ENCODE assay signal across 8 mouse cellular contexts in genomic region chr9:20384532-20385342, GRCm38 (mm10). TPM values are rescaled to one million over a fixed set of nuclear protein-coding genes. Genes with fewer than 3 reads are reported as not detected.
DNase-seq lines count a peak whose midpoint lies in the region; ATAC-seq and TF ChIP-seq lines count a peak whose summit lies in the region.

Gene Zfp560, minus strand, starts transcription at chr9:20385177.

- WGBS in heart, embryonic 12.5 days: 3% methylated on average over 40 of the region's 40 CpGs
- WGBS in kidney, postnatal 0 days: 1% methylated on average over 40 of the region's 40 CpGs
- 2% methylated on average over 40 of the region's 40 CpGs for WGBS in liver, embryonic 11.5 days
- 1% methylated on average over 40 of the region's 40 CpGs for WGBS in stomach, embryonic 14.5 days

- H3K9ac ChIP-seq in heart, embryonic 12.5 days: peak within 1 kb of the TSS; percentile 81
- H3K9ac ChIP-seq in kidney, postnatal 0 days (ENCODE audit: low read depth, low read length): peak within 1 kb of the TSS; percentile 58
- H3K9ac ChIP-seq in liver, embryonic 11.5 days (ENCODE audit: low read depth, low read length): peak within 1 kb of the TSS; percentile 67
- peak within 1 kb of the TSS; percentile 65 for H3K9ac ChIP-seq in stomach, embryonic 14.5 days (replicated peaks; ENCODE audit: low read depth, low read length)

- H3K27ac ChIP-seq in heart, embryonic 12.5 days (ENCODE audit: poor library complexity, severe bottlenecking): peak within 1 kb of the TSS; percentile 35
- peak within 1 kb of the TSS; percentile 65 for H3K27ac ChIP-seq in kidney, postnatal 0 days
- peak within 1 kb of the TSS; percentile 62; the same call in 1 of the 2 replicates for H3K27ac ChIP-seq in liver, embryonic 11.5 days (ENCODE audit: low read depth, low read length)
- H3K27ac ChIP-seq in stomach, embryonic 14.5 days (ENCODE audit: low read length): peak within 1 kb of the TSS; percentile 52; the same call in 1 of the 2 replicates

- H3K4me3 ChIP-seq in heart, embryonic 12.5 days: peak within 1 kb of the TSS; percentile 69
- H3K4me3 ChIP-seq in kidney, postnatal 0 days (replicated peaks; ENCODE audit: low read depth, low read length): peak within 1 kb of the TSS; percentile 48
- H3K4me3 ChIP-seq in liver, embryonic 11.5 days (ENCODE audit: low read depth, low read length): peak within 1 kb of the TSS; percentile 69
- H3K4me3 ChIP-seq in stomach, embryonic 14.5 days (ENCODE audit: low read depth, low read length): peak within 1 kb of the TSS; percentile 63

- H3K4me2 ChIP-seq in heart, embryonic 12.5 days: peak within 1 kb of the TSS; percentile 78
- peak within 1 kb of the TSS; percentile 68 for H3K4me2 ChIP-seq in kidney, postnatal 0 days (ENCODE audit: low read length)
- peak within 1 kb of the TSS; percentile 84 for H3K4me2 ChIP-seq in liver, embryonic 11.5 days
- H3K4me2 ChIP-seq in stomach, embryonic 14.5 days (replicated peaks; ENCODE audit: low read depth, low read length): peak within 1 kb of the TSS; percentile 72

- DNase-seq in CD4-positive helper T cell, adult 2 months (ENCODE audit: low read depth, low spot score): peak; percentile 94
- DNase-seq in brain, embryonic 18.5 days (ENCODE audit: low read depth, low spot score): peak; percentile 74
- peak; percentile 97 for DNase-seq in kidney, postnatal 0 days (ENCODE audit: low spot score)
- peak; percentile 93 for DNase-seq in liver, embryonic 11.5 days (ENCODE audit: low spot score)
- DNase-seq in naive thymus-derived CD4-positive, alpha-beta T cell, adult 2 months (ENCODE audit: low read depth): peak; percentile 97

- no peaks in the 10 kb centered on the region for H3K9me3 ChIP-seq in heart, embryonic 12.5 days (replicated peaks)
- H3K9me3 ChIP-seq in kidney, postnatal 0 days (replicated peaks; ENCODE audit: low read length): no peaks in the 10 kb centered on the region
- no peaks in the 10 kb centered on the region; the same call in 1 of the 2 replicates for H3K9me3 ChIP-seq in liver, embryonic 11.5 days (ENCODE audit: control insufficient read depth, low read length)
- H3K9me3 ChIP-seq in stomach, embryonic 14.5 days (ENCODE audit: control insufficient read depth, low read depth, low read length): no peaks in the 10 kb centered on the region

- peaks cover 8% of the 10 kb centered on the region for H3K4me1 ChIP-seq in heart, embryonic 12.5 days (replicated peaks)
- H3K4me1 ChIP-seq in kidney, postnatal 0 days (replicated peaks; ENCODE audit: insufficient read depth, low read length): 0 out of 2 replicates have a peak, but pooled peaks cover 9% of the 10 kb centered on the region
- H3K4me1 ChIP-seq in liver, embryonic 11.5 days (replicated peaks; ENCODE audit: control insufficient read depth, insufficient read depth, low read length): no peaks in the 10 kb centered on the region
- H3K4me1 ChIP-seq in stomach, embryonic 14.5 days (ENCODE audit: control insufficient read depth, insufficient read depth, low read length): no peaks in the 10 kb centered on the region

- TF ChIP-seq CTCF in kidney, postnatal 0 days (IDR thresholded peaks at IDR 0.05; ENCODE audit: low read depth): peak; percentile 69

- no peaks in the 10 kb centered on the region for H3K27me3 ChIP-seq in heart, embryonic 12.5 days (replicated peaks)
- H3K27me3 ChIP-seq in kidney, postnatal 0 days (ENCODE audit: insufficient read depth, low read length): no peaks in the 10 kb centered on the region
- no peaks in the 10 kb centered on the region for H3K27me3 ChIP-seq in liver, embryonic 11.5 days (replicated peaks; ENCODE audit: control insufficient read depth, insufficient read depth, low read length)
- no peaks in the 10 kb centered on the region for H3K27me3 ChIP-seq in stomach, embryonic 14.5 days (ENCODE audit: control insufficient read depth, insufficient read depth, low read length)

- ATAC-seq in erythroid progenitor cell, adult 5-6 weeks (replicated peaks; ENCODE audit: low FRiP score, poor library complexity, severe bottlenecking): peak; percentile 99
- ATAC-seq in heart, embryonic 12.5 days (ENCODE audit: insufficient number of reproducible peaks, low FRiP score): peak; percentile 98
- ATAC-seq in kidney, postnatal 0 days (replicated peaks; ENCODE audit: low FRiP score, low read depth): peak; percentile 100
- ATAC-seq in liver, embryonic 11.5 days (replicated peaks; ENCODE audit: low FRiP score): peak; percentile 100
- ATAC-seq in stomach, embryonic 14.5 days (ENCODE audit: insufficient number of reproducible peaks, insufficient read depth, low FRiP score, low read depth): peak; percentile 99

- no peaks in the 10 kb centered on the region for H3K36me3 ChIP-seq in heart, embryonic 12.5 days
- no peaks in the 10 kb centered on the region for H3K36me3 ChIP-seq in kidney, postnatal 0 days (ENCODE audit: insufficient read depth, low read length)
- no peaks in the 10 kb centered on the region for H3K36me3 ChIP-seq in liver, embryonic 11.5 days (ENCODE audit: control insufficient read depth, insufficient read depth, low read length)
- no peaks in the 10 kb centered on the region for H3K36me3 ChIP-seq in stomach, embryonic 14.5 days (ENCODE audit: control insufficient read depth, insufficient read depth, low read length)

RNA-seq across cellular contexts. Expression of gene Zfp560, which starts in this region (rescaled TPM):
- 4.0 and 5.0 TPM in 2 replicates for total RNA-seq in erythroid progenitor cell, adult 5-6 weeks (2015; ENCODE audit: low replicate concordance)
- total RNA-seq in erythroid progenitor cell, adult 5-6 weeks (2017; ENCODE audit: low replicate concordance): 5.6 TPM in 1 of 2 replicates, not detected in the other
- polyA plus RNA-seq in heart, embryonic 12.5 days (2016; fragmentation: Nextera tagmentation; extraction: Ambion mirVana): 30.8 and 31.7 TPM in 2 replicates
- polyA plus RNA-seq in kidney, postnatal 0 days (2015; fragmentation: Nextera tagmentation; extraction: Ambion mirVana): 46.2 and 60.2 TPM in 2 replicates
- 22.9 and 24.4 TPM in 2 replicates for polyA plus RNA-seq in liver, embryonic 11.5 days (2014; fragmentation: Nextera tagmentation; extraction: Ambion mirVana)
- polyA plus RNA-seq in stomach, embryonic 14.5 days (2014; fragmentation: Nextera tagmentation; extraction: Ambion mirVana): 43.2 and 49.0 TPM in 2 replicates

Comparison
In these comparisons a context has a peak if more than half of its experiments do, and no peak if none do; other contexts are left out.
1. Peak in every context shown above with its lines: DNase-seq, ATAC-seq, H3K4me3 ChIP-seq and H3K27ac ChIP-seq.